Mouse (Mus musculus) urinary bladder, postnatal 36 days (tissue): ENCODE data around the gene Stard10.

Experiments used
- DNase-seq, 2 experiments: peaks; one replicate each; pipeline ENCODE4 v3.0.0; 2022; ENCODE audit warnings: low spot score in 2 of 2, mixed read lengths in 1 of 2

The Stard10 gene

DNA sequence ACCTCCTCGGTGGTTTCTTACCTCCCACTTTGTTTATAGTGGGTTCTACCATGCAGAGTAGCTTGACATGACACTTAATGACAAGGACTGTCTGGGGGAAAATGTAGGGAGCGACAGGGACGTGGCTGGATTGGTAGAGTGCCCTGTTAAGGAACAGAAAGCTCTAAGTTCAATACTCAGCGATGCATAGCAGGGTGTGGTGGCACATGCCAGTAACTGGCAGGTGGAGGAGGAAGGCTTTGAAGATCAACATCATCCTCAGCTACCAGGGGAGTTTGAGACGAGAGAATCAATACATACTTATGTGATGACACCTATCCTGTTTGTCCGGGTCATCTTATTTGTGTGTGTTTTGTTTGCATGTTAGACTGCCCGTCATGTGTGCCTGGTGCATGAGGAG, 52.8 kb downstream of the Stard10 start:
- DNase-seq = no peak

DNA sequence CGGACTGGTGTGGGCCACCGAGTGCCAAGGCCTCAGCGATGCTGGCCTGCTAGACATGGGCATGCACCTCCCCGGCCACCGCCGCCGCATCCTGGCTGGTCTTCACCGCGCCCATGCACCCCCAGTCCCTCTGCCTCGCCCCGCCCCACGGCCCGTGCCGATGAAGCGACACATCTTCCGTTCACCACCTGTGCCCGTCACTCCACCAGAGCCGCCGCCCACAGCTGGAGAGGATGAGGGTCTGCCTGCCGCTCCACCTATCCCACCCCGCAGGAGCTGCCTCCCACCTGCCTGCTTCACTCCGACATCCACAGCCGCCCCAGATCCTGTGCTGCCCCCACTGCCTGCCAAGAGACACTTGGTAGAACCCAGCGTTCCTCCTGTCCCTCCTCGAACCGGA, 56.2 kb downstream of the Stard10 start:
- no peak for DNase-seq

DNA sequence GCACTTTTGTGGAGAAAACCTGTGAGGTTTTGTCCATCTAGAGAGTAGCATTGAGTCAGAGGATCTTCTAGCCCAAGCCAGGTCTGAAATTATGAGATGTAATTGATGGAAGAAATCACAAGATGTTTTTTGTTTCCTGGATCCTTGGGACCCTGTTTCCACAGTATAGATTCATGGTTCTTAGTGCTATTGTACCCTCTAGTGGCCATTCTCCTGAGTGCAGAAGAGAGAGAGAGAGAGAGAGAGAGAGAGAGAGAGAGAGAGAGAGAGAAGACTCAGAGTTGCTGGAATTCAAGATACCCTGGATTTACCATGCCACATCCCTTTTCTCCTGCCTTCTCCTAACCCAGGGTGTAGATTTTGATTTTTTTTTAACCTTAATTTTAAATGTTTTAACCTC, 57.3 kb downstream of the Stard10 start:
- no peak for DNase-seq

DNA sequence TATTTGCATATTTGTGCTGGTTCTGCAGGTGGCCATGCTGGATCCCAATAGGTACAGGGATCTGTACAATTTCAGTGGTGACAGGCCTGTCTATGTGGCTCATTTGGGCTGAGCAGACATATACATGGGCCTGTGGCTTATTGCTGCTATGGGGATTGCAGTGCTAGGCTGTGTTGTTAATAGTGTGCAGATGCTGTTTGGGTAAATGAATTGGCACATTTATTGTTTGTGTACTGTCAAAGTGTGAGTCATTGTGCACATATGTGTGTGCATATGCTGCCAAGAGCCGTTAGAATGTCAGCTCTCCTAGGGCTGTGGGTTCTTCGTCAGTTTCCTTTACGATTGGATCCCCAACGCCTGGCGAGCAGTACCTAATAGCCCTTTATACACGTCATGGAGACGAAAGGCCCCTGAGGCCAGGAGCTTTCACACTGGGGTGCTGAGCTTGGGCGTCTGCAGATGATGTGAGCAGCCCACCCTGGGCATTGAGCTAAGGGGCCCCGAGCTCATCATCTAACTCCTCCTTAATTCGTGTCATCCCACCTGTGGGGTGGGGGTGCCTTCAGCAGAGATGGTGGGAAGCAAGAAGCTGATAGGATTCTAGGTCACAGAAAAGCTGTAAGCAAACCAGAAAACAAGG, 59.9 kb downstream of the Stard10 start:
- DNase-seq = no peak

DNA sequence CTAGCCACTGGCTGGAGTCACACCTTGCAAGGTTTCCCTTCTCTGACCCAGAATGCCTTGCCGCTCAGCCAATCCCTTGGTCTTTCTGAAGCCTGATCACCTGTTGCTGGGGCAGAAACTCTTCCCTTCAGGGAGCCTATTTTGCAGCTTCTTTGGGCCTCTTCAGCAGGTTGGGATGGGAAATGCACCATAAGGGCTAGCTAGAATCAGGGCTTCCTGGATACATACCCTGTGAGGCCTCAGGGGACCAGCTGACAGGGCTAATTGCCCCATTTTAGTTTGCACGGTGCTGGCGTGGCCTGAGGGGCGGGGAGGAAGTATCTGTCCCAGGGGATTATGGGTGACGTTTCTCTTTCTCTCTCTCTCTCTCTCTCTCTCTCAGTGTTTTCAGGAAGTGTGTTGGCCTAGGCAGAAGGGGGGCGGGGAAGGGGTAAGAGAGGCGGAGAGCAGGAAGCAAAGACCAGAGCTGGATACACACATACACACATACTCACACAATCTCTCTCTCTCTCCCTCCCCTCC, 60.9 kb downstream of the Stard10 start:
- peak; percentile 74 to 82 for DNase-seq

DNA sequence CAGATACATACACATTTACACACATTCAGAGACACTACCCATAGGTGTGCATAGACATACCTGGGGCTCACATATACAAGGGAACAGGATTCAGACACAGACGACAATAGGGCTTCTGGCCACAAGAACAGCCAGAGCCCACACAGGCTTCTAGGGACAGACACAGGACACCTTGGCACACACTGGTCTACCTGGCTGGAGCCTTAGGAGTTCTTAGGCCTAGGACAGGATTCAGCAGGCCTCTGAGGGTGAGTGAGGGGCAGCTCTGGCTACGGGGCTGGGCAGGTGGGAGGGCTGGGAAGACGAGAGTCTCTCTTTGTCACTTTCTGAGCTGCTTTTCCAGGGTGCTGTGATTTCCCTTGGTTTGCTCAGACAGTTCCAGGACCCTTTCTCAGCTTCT, 61.4 kb downstream of the Stard10 start:
- DNase-seq = no peak

DNA sequence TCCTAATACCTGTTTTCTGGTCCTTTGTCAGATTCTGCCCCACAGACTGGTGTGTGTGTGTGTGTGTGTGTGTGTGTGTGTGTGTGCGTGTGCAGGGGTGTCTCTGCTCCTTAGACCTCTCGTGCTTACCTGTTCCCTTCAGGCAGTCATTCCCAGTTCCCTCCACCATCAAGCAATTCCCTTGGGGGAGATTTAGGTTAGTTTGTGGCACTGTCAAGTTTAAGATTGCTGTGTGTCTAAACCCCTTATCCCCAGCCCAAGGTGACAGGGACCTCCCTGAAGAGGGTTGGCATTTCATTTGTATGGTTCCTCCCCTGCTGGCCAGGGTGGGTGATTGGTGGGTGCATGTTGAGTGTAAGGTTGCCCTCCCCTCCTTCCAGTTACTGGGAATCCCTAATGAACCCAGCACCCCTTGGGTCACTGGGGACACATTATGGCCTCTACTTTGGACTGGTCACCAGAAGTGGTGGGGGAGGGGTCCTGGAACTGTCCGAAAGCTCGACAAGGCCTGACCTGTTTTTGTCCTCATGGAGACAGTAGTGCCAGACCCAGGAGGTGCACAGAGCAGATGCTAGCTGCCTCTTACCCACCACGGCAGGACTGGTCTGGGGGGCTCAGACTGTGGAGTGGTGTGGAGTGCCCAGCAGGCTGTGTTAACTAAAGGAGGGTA, 62.0 kb downstream of the Stard10 start:
- no peak for DNase-seq

DNA sequence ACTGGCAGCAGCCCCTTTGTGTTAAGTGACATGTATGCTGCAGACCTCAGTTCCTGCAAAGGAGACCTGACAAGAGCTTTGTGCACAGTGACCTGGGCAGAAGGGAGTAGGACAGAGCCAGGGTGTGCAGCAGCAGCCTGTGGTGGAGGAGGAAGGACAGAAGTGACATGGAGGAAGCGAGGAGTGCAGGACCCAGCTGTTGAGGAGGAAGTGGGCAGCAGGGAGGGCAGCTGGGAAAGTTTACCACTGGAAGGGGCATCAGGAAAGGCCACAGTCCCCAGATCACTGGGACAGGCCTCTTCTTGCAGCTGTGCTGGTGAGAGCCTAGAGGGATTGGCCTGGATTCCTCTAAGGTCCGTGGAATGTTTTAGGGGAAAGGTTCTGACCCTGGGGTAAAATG, 62.8 kb downstream of the Stard10 start:
- DNase-seq = no peak

DNA sequence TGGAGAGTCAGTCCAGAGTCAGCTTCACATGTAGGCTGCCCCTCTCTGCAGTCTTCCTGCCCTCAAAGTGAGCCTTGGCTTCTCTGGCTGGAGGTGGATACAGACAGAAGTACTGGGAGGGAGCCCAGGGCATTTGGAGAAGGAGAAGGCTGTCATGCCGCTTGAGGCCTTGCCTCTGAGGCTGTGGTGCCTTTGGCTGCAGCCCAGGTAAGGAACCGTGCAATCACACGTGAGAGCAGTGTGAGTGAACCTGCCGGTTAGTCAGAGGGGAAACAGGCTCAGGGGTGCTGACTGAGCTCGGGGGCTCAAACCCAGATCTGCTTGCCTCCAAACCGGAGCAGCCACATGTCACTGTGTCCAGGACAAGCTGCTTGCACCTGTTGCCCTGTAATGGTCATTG, 64.6 kb downstream of the Stard10 start:
- DNase-seq = peak in 1 of 2 experiments; percentile 58

DNA sequence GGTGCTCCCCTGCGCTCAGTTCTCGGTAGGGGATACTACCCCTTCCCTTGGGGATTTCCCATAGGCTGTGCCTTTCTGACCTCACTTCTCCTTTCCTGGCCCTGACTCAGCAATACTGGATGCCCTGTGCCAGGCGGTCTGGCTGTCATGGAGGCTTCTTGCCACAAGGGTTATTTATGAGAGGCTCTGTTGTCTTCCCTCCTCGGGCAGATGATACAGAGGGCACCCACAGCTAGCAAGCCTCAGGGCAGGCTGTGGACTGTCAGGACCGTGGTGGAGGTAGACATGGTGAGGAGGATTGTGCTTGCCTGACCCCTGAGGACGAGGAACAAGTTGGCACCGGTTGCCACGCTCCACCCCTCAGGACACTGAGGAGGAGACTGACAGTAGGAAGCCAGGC, 65.5 kb downstream of the Stard10 start:
- no peak for DNase-seq

DNA sequence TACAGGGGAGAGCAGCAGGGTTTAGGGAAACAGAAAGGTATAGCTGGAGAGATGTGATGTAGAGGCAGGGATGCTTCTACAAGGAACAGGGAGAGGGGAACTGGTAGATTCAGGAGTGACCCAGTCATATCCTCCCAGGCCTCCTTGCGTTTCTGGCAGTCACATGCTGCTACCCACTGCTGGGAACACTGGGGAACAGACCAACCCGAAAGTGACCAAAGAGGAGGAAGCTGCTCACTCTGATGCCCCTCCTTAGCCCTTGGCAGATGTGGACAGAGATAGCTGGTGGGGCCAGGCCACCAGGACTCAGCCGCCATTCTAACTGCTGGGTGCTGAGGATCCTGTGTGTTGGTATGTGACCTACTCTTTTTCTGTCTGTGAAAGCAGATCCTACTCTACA, 66.9 kb downstream of the Stard10 start:
- DNase-seq = no peak

DNA sequence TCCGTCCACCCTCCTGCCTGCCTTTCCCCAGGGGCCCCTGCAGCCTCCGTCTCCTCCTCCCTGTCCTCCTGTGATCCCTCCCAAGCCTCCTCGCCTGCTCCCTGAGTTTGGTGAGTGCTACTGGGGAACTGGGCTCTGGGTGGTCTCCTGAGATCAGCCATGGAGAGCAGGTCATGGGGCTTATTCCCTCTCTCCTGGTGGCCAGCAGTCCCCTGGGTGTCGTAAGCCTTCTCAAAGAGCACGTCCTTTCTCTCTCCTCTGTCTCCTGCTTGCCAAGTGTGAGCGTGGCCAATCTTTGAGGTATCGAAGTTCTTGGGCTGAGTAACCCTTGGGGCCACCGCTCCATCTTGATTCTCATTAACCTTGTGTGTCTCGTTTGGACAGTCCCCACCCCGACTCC, 68.0 kb downstream of the Stard10 start:
- DNase-seq = no peak

DNA sequence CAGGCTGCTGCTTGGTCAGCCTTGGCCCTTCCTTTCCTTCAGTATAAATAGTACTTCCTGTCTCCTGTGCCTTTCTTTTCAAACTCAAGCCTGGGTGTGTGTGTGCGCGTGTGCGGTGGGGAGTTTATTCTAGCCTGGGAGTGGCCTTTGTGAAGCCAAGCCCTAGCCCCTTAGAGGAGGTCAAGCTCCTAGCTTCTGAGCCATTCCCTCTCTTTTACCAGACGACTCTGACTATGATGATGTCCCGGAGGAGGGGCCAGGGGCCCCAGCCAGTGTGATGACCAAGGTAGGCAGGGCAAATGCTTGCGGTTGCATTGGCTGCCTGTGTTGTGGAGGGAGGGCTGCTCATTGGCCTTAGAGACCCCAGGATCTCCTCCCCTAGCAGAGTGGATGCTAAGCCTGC, 68.4 kb downstream of the Stard10 start:
- no peak for DNase-seq

DNA sequence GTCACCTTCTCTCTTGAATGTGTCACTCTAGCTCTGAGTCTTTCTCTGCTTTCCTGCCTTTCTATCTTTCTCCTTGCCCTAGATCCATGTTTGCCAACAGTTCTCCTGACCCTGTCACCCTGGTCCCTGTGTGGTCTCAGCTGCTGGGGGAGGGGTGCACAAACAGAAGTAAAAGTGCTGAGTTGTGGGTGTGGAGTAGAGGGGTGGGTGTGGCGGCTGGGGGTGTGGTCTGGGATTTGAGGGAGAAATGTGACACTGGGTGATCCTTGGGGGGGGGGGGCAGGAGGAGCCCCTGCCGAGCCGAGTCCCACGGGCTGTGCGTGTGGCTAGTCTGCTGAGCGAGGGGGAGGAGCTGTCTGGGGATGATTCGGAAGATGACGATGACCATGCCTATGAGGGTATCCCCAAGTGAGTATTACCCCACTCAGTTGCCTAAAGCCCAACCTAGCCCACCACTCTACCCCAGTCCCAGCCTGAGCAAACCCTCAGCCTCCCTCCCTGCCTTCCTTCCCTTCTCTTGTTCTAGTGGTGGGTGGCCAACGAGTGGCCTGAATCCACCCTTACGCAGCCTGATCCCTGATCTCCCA, 69.1 kb downstream of the Stard10 start:
- no peak for DNase-seq

DNA sequence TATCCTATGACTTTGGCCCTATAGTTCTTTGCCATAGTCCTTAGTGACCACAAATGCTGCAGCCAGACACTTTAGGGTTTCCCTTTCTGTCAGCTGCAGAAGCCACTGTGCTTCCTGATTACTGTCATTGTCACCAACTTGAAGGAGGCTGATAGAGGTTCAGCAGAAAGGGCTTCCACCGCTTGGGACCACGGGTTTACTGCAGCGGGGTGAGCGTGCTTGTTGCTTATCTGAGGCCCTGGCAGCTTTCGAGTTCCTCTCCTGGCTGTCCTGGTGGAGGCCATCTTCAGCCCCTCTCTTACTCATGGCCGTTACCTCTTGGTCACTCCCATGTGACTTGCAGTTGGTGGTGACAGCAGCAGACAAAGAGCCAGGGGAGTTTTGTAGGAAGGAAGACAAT, 72.4 kb downstream of the Stard10 start:
- DNase-seq = no peak

DNA sequence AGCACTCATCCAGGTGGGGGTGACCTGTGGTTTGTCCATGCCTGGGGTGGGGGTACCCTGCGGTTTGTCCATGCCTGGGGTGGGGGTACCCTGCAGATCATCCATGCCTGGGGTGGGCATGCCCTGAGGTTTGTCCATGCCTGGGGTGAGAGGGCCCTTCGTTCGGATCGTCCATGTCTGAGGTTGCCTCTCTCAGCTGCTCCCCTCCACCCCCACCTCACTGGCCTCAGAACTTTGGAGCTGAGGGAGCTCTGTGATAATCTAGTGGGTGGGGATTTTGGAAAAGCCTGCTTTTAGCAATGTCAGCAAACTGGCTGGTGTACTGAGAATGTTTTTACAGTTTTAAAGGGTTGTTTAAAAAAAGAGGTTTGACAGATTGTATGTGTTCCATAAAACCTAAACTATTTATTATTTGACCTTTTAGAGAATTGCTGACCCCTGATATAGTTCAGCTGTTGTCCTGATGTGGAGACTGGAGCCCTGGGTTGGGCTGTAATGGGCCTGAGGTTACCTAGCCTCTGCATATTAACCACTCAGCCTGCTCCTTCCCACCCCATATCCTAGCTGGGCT, 75.1 kb downstream of the Stard10 start:
- no peak for DNase-seq

DNA sequence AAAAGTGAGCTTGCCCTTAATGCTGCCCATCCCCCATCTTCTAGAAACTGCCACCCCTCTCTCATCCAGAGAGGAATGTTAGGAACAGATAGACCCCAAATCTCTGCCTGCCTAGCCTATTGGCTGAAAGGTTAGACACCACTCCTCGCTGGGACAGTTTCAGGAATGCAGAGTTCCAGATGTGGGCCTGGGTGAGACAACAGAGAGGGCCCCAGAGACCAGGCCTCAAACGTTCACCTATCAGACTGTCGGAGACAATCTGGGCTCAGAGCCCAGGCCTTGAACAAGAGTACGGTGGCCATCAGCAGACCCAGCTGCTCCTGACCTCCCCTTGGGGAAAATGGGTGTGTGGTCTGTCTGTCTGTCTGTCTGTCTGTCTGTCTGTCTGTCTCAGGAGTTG, 76.1 kb downstream of the Stard10 start:
- DNase-seq = no peak

DNA sequence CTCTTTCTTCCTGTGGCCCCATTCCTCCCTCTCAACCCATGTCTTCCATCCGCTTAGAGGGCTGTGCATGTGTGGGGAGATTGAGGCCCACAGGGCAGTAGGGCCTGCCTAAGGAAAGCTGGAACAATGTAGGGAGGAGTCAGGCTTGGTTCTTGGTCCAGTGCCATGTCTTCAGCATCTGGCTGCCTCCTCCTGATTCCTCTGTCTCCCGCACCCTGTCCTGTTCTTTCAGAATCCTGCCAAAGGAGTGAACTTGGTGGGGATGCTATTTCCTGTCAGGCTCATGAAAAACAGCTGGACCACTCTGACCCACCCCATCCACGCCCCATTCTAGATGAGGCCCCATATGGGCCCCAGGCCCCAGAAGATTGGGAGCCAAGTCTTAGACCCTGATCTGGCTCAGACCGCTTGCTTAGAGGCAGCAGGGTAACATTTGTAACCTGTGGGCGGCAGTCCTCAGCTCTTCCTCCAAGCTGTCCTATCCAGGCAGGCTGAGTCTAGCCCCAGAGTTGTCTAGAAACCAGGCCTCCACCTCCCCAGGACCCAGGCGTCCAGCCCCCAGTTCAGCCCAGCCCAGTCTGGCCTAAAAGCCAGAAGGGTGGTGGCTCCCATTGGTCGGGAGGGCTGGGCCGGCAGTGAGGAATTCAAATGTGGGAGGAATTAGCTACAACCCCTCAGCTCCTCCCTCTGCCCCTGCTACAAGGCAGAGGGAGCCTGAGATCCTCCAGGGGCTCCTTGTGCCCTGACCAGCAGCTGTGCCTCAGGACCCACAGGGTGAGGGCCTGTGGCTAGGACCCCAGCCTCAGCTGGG, 77.0 kb downstream of the Stard10 start:
- peak; percentile 58 to 73 for DNase-seq

DNA sequence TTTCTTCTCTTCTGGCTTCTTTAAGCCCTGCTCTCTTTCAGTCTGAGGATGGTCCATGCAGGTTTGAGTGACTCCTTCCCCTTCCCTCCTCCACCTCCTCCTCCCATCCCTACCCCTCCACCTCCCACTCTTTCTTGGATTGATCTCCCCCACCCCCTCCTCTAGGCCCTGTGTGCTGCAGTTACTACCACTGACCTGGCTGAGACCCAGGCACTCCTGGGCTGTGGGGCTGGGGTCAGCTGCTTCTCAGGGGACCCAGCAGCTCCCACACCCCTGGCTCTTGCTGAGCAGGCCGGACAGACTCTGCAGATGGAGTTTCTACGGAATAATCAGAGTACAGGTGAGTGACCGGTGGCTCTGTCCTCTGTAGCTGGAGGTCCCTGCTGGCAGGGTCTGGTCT, 77.7 kb downstream of the Stard10 start:
- no peak for DNase-seq

DNA sequence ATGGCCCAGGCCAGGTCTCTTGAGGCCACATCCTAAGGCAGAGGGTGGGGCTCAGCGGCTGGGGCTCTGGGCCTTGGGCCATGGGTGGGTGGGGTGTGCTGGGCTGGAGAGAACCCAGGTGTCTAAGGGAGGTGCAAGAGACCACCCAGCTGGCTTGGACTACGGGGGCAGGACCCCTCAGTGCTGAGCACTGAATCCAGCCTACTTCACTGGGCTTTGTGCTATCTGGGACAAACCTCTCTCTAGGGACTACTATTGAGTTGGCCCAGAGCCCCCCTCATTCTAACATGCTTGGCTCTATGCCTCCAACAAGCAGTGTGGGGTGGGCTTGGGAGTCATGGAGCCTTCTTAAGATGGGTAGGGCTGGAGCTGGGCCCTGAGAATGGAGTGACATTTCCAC, 78.6 kb downstream of the Stard10 start:
- no peak for DNase-seq
